Mouse (Mus musculus): ENCODE data around the gene Rex2. TPM values are rescaled to one million over a fixed set of nuclear protein-coding genes. Genes with fewer than 3 reads are reported as not detected.
A peak's percentile ranks its signal among the peaks of the same experiment; 100 is the strongest.
"Not testable (repeated sequence)": the region's sequence is repeated elsewhere in the genome, so short reads cannot be mapped to it uniquely, and the experiment has no call there.

Gene Rex2
- 18.0 and 22.9 TPM in 2 replicates for polyA plus RNA-seq (2011; ENCODE audit: insufficient read depth, insufficient read length, low read depth, missing spikeins)

DNA sequence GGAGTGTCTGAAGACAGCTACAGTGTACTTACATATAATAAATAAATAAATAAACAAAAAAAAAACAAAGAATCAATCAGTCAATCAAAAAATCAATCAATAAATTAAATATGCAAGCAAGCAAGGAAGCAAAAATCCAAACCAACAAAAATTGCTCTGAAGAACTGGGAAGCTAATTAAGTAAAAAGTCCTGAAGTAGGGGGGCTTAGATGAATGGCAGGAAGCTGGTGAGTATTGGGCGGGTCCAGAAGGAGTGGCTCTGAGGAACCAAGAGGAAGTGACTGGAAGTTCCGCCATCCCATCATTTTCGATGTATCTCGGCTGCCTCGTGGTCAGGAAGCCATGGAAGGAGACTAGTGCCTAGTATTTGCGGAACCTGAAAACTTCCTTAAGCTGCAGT lies at the start of gene Rex2:
Rex2 (plus strand) TSS at position 301 of the 400 bp plus-strand sequence.
- H3K27me3 ChIP-seq (ENCODE audit: control insufficient read depth, insufficient read depth, low read length, poor library complexity, severe bottlenecking); H3K4me1 ChIP-seq (ENCODE audit: control insufficient read depth, insufficient read depth, low read length); H3K4me3 ChIP-seq (ENCODE audit: low read depth, low read length); H3K36me3 ChIP-seq (ENCODE audit: control insufficient read depth, insufficient read depth, low read length, poor library complexity, severe bottlenecking); H3K27ac ChIP-seq (ENCODE audit: insufficient read depth, low read length); H3K9ac ChIP-seq (ENCODE audit: low read depth, poor library complexity, severe bottlenecking); H3K9me3 ChIP-seq (replicated peaks; ENCODE audit: control insufficient read depth, insufficient read depth, low read length, poor library complexity, severe bottlenecking): not testable (repeated sequence)

DNA sequence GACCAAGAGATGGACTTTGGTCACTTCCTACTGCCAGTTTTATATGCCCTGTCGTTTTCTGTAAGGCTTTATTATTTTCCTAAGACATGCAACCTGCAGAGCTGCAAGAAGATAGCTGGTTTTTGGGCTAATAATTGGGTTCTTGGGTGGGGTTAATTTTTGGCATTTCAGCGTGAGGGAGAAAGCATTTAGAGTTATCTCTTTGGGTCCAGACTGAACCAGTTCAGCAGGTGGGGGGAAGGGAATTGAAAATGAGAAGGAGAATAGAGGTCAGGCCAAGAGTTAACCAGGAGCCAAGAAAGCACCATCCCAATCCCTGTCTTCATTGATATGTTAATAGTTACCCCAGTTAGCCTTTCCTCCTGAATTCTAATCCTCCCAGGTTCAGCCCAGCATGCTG lies 45.1 kb upstream of the Rex2 start:
- not testable (repeated sequence) for H3K9ac ChIP-seq (ENCODE audit: low read depth, poor library complexity, severe bottlenecking); H3K9me3 ChIP-seq (replicated peaks; ENCODE audit: control insufficient read depth, insufficient read depth, low read length, poor library complexity, severe bottlenecking); H3K27me3 ChIP-seq (ENCODE audit: control insufficient read depth, insufficient read depth, low read length, poor library complexity, severe bottlenecking); H3K27ac ChIP-seq (ENCODE audit: insufficient read depth, low read length); H3K4me3 ChIP-seq (ENCODE audit: low read depth, low read length); H3K4me1 ChIP-seq (ENCODE audit: control insufficient read depth, insufficient read depth, low read length); H3K36me3 ChIP-seq (ENCODE audit: control insufficient read depth, insufficient read depth, low read length, poor library complexity, severe bottlenecking)

DNA sequence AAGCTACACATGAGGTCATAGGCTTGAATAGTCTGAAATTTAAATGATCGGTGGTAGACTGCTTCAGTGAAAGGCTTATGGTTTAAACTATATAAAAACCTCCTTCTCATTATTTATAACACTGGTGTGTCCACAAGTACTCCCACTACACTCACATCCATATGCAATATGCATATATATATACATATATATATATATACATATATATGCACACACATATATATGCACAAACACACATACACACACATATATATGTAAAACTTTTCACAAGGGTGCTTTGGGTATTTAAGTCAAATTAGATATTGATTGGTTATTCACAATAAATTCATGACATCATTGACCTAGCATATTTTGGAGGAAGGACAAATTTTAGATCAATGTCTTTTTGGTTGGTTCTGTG lies 3.2 kb upstream of the Rex2 start:
- H3K27ac ChIP-seq (ENCODE audit: insufficient read depth, low read length); H3K9ac ChIP-seq (ENCODE audit: low read depth, poor library complexity, severe bottlenecking); H3K9me3 ChIP-seq (replicated peaks; ENCODE audit: control insufficient read depth, insufficient read depth, low read length, poor library complexity, severe bottlenecking); H3K4me1 ChIP-seq (ENCODE audit: control insufficient read depth, insufficient read depth, low read length); H3K27me3 ChIP-seq (ENCODE audit: control insufficient read depth, insufficient read depth, low read length, poor library complexity, severe bottlenecking); H3K4me3 ChIP-seq (ENCODE audit: low read depth, low read length); H3K36me3 ChIP-seq (ENCODE audit: control insufficient read depth, insufficient read depth, low read length, poor library complexity, severe bottlenecking): not testable (repeated sequence)

DNA sequence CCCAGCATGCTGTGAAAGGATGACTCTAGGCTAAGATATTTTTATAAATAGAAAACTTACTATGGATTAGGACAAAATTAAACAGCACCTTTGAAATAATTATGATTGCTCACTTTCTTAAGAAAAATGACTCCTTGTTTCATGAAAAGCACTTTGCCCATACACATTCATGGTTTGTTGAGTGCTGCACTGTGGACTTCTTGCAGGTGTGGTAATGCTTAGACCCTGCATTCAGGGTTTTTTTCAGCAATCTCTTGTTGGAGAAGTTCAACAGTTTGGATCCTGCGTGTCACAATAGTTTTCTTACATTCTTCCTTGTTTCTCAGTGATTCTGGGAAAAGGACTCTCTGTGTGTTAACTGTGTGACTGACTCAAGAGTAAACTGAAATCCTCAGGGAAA lies 4.7 kb downstream of the Rex2 start:
- not testable (repeated sequence) for H3K4me3 ChIP-seq (ENCODE audit: low read depth, low read length); H3K36me3 ChIP-seq (ENCODE audit: control insufficient read depth, insufficient read depth, low read length, poor library complexity, severe bottlenecking); H3K4me1 ChIP-seq (ENCODE audit: control insufficient read depth, insufficient read depth, low read length); H3K27me3 ChIP-seq (ENCODE audit: control insufficient read depth, insufficient read depth, low read length, poor library complexity, severe bottlenecking); H3K9me3 ChIP-seq (replicated peaks; ENCODE audit: control insufficient read depth, insufficient read depth, low read length, poor library complexity, severe bottlenecking); H3K9ac ChIP-seq (ENCODE audit: low read depth, poor library complexity, severe bottlenecking)
- peak overlapping the region; percentile 84 for H3K27ac ChIP-seq (ENCODE audit: insufficient read depth, low read length)

DNA sequence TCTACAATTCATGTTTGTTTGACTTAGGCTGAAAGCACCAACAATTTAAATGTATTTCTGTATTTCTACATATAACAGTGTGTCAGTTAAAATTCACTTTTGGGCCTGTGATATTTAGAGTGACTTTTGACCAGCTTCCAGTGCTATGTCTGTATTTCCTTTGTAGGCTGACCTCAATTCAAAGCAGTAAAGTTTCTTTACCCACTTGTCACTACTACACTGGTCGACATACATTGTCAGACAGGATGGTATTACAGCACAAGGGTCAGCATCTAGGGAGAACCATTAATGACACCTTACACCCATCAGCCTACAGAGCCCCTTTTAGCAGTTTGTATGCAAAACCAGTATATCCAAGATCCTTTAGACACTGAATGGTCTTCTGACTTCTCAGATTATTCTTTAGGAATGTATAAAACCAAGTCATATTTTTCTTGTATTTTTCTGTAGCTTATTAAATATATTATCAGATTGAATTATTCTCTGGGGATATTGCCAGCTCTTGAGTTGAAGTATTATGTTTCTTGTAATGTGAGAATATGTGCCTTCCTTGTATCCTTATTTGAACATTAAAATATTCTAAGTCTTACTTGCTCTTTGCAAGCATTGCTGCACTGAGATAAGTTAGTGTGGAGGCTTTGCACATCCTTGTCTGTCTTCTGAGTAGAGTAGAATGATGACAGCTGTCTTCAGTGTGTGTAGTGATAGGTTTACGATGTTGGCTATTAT lies 9.8 kb downstream of the Rex2 start:
- not testable (repeated sequence) for H3K36me3 ChIP-seq (ENCODE audit: control insufficient read depth, insufficient read depth, low read length, poor library complexity, severe bottlenecking); H3K27me3 ChIP-seq (ENCODE audit: control insufficient read depth, insufficient read depth, low read length, poor library complexity, severe bottlenecking); H3K9me3 ChIP-seq (replicated peaks; ENCODE audit: control insufficient read depth, insufficient read depth, low read length, poor library complexity, severe bottlenecking); H3K4me1 ChIP-seq (ENCODE audit: control insufficient read depth, insufficient read depth, low read length); H3K9ac ChIP-seq (ENCODE audit: low read depth, poor library complexity, severe bottlenecking); H3K4me3 ChIP-seq (ENCODE audit: low read depth, low read length); H3K27ac ChIP-seq (ENCODE audit: insufficient read depth, low read length)

DNA sequence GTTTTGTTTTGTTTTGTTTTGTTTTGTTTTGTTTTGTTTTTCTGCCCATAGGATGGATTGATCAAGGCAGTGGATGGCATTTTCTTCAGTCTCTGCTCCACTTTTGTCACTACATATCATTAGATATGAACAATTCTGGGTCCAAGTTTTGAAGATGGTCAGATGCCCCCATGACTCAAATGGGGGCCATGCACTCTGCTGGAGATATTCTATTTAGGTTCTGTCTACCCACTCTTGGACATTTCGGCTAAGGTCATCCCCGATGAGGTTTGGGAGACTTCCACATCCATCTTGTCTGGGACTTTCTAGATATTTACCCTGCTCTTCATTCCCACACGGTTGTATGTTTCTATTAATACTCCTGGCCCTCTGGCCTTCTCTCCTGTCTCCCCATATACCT lies 42.1 kb downstream of the Rex2 start:
- H3K36me3 ChIP-seq (ENCODE audit: control insufficient read depth, insufficient read depth, low read length, poor library complexity, severe bottlenecking); H3K27ac ChIP-seq (ENCODE audit: insufficient read depth, low read length); H3K9me3 ChIP-seq (replicated peaks; ENCODE audit: control insufficient read depth, insufficient read depth, low read length, poor library complexity, severe bottlenecking); H3K4me1 ChIP-seq (ENCODE audit: control insufficient read depth, insufficient read depth, low read length); H3K9ac ChIP-seq (ENCODE audit: low read depth, poor library complexity, severe bottlenecking); H3K4me3 ChIP-seq (ENCODE audit: low read depth, low read length); H3K27me3 ChIP-seq (ENCODE audit: control insufficient read depth, insufficient read depth, low read length, poor library complexity, severe bottlenecking): not testable (repeated sequence)

DNA sequence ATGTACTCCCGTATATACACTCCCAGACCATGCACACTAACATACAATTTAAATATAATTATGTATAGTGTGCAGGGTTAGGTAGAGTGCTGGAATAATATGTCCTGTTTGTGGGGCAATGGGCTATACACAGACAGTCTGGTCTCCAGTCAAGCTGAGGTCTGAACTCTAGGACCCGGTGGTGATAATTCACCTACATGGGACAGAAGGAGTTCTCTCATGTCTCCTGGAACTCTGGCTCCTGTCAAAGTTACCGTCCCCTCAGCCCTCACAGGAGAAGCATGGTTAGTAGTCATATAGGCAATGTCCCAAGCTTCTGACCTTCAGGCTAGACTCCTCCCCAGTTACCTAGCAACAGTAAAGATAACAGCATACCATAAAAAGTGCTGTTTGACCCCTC lies 44.2 kb downstream of the Rex2 start:
- not testable (repeated sequence) for H3K4me3 ChIP-seq (ENCODE audit: low read depth, low read length); H3K36me3 ChIP-seq (ENCODE audit: control insufficient read depth, insufficient read depth, low read length, poor library complexity, severe bottlenecking); H3K9me3 ChIP-seq (replicated peaks; ENCODE audit: control insufficient read depth, insufficient read depth, low read length, poor library complexity, severe bottlenecking); H3K9ac ChIP-seq (ENCODE audit: low read depth, poor library complexity, severe bottlenecking); H3K27me3 ChIP-seq (ENCODE audit: control insufficient read depth, insufficient read depth, low read length, poor library complexity, severe bottlenecking); H3K27ac ChIP-seq (ENCODE audit: insufficient read depth, low read length); H3K4me1 ChIP-seq (ENCODE audit: control insufficient read depth, insufficient read depth, low read length)

DNA sequence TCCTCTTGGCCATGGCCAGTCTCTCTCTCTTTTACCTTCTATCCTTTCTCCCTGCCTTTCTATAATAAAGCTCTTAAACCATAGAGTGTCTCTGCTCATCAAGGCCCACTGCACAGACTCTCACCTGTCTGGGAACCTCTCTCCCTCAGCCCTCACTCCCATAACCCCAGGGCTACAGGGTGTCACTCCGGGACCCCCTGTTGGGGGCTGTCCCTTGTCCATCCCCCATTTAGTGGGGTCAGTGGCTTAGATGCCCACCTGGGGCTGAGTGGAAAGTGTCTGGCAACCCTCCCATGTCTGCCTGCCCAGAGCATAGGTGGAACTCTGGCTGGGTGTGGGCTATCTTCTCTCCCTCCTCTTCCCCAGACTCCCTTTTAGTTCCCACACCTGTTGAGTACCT lies 44.7 kb downstream of the Rex2 start:
- H3K27ac ChIP-seq (ENCODE audit: insufficient read depth, low read length); H3K36me3 ChIP-seq (ENCODE audit: control insufficient read depth, insufficient read depth, low read length, poor library complexity, severe bottlenecking); H3K9ac ChIP-seq (ENCODE audit: low read depth, poor library complexity, severe bottlenecking); H3K9me3 ChIP-seq (replicated peaks; ENCODE audit: control insufficient read depth, insufficient read depth, low read length, poor library complexity, severe bottlenecking); H3K4me1 ChIP-seq (ENCODE audit: control insufficient read depth, insufficient read depth, low read length); H3K4me3 ChIP-seq (ENCODE audit: low read depth, low read length); H3K27me3 ChIP-seq (ENCODE audit: control insufficient read depth, insufficient read depth, low read length, poor library complexity, severe bottlenecking): not testable (repeated sequence)

DNA sequence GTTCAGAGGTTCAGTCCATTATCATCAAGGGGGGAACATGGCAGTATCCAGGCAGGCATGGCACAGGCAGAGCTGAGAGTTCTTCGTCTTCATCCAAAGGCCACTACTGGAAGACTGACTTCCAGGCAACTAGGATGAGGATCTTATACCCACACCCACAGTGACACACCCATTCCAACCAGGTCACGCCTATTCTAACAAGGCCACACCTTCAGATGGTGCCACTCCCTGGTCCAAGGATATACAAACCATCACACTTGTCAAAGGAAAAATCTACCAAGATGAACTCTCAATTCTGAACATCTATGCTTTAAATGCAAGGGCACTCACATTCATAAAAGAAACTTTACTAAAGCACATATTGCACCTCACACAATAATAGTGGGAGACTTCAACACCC lies 74.0 kb downstream of the Rex2 start:
- not testable (repeated sequence) for H3K4me3 ChIP-seq (ENCODE audit: low read depth, low read length)

More for the DNA sequence above, 74.0 kb downstream of the Rex2 start:
- not testable (repeated sequence) for H3K27ac ChIP-seq (ENCODE audit: insufficient read depth, low read length); H3K9me3 ChIP-seq (replicated peaks; ENCODE audit: control insufficient read depth, insufficient read depth, low read length, poor library complexity, severe bottlenecking); H3K4me1 ChIP-seq (ENCODE audit: control insufficient read depth, insufficient read depth, low read length); H3K36me3 ChIP-seq (ENCODE audit: control insufficient read depth, insufficient read depth, low read length, poor library complexity, severe bottlenecking); H3K27me3 ChIP-seq (ENCODE audit: control insufficient read depth, insufficient read depth, low read length, poor library complexity, severe bottlenecking); H3K9ac ChIP-seq (ENCODE audit: low read depth, poor library complexity, severe bottlenecking)
